13 mouse cellular contexts compared by ENCODE assay signal in genomic region chrX:164256527-164256926, GRCm38 (mm10).
"Had no signal": no experiment of that assay in that cellular context is flagged by ENCODE, and none has a peak within 500 bp of the region (broad histone marks: within the 10 kb centered on the region; RNA-seq: fewer than 3 reads in every experiment).

No protein-coding gene starts in this region.

- H3K27ac ChIP-seq: limb, embryonic 15.5 days; liver, embryonic 13.5 days; midbrain, embryonic 10.5 days; neural tube, embryonic 12.5 days; stomach, embryonic 15.5 days had no signal

- DNase-seq: kidney, postnatal 25 days; layer of hippocampus, adult 9-11 months; layer of hippocampus, postnatal 36 days; liver, embryonic 13.5 days; lung, adult 18-20 months; midbrain, embryonic 14.5 days; retina, postnatal 1 day; right cerebral cortex, postnatal 14 days; thymus, postnatal 4 days had no signal

- H3K4me2 ChIP-seq: limb, embryonic 15.5 days; liver, embryonic 13.5 days; neural tube, embryonic 12.5 days; stomach, embryonic 15.5 days had no signal

- H3K27me3 ChIP-seq: limb, embryonic 15.5 days; liver, embryonic 13.5 days; neural tube, embryonic 12.5 days; stomach, embryonic 15.5 days had no signal

- H3K9ac ChIP-seq: limb, embryonic 15.5 days; liver, embryonic 13.5 days; neural tube, embryonic 12.5 days; stomach, embryonic 15.5 days had no signal

- H3K9me3 ChIP-seq: limb, embryonic 15.5 days; liver, embryonic 13.5 days; midbrain, embryonic 10.5 days; neural tube, embryonic 12.5 days; stomach, embryonic 15.5 days had no signal

- H3K4me1 ChIP-seq: limb, embryonic 15.5 days; liver, embryonic 13.5 days; midbrain, embryonic 10.5 days; neural tube, embryonic 12.5 days; stomach, embryonic 15.5 days had no signal

- H3K36me3 ChIP-seq: limb, embryonic 15.5 days; liver, embryonic 13.5 days; midbrain, embryonic 10.5 days; neural tube, embryonic 12.5 days; stomach, embryonic 15.5 days had no signal

- H3K4me3 ChIP-seq: limb, embryonic 15.5 days; liver, embryonic 13.5 days; midbrain, embryonic 10.5 days; neural tube, embryonic 12.5 days; stomach, embryonic 15.5 days had no signal
